Mouse (Mus musculus): ENCODE measurements at regions not wholly inside any gene's neighbourhood (a gene's known extent, or its start where the extent isn't known, plus 50 kb on each side); places are given as distances from the start of the nearest gene placed in this dataset.

DNA sequence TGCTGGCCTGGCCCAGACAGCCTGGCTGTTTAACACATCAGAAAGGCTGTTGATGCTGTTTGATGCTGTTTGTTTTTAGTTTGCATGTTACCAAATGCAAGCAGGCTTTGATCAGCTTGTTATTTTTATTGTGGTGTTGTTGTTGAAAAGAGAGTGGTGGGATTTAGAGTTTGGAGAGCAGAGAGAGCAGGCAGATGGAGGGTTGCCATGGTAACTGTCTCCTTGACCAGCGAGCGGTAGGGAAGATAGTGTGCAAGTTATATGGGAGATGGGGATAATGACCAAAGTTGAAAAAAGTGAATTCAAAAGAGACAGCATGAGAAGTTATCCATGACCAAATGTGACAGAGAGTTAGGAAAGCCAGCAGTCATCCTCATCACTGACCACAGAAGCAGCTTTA lies 83.3 kb downstream of the Cmc2 start:
- DNase-seq (ENCODE audit: low spot score) = no peak

DNA sequence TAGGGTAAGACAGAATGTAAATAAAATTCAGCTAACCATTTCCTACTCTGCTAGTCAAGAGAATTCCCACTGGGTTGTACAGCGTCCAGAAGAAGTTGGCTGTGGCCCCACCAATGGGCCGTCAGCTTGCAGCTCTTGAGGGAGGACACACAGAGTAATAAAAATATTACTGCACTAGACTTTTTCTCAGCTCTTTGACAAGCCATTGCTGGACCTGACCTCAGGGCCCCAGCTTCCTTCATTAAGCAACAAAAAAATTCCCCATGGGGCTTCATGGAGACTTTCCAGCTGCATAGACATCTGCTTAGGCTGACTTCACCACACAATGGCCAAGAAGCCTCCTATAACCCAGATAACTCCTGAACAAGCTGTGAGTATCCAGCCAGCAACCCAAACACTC lies 89.1 kb downstream of the Cmc2 start:
- peak; percentile 36 for DNase-seq (ENCODE audit: low spot score)

DNA sequence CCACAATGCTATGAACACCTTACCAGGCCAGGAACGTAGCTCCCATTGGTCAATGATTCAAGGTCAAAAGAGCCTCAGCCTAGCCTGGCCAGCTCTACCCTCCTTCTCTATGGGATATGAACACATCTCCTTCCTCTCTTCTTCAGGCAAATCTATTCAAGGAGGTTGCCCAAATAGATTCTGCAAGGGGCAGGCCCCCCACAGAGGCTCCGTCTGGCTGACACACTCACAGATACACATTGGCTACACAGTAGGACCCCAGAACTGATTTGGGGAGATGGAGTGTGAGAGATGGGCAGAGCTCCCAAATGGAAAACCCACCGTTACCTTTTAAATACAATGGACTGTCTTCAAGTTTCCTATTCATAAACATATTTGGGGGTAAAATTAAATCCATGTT lies 91.6 kb downstream of the Cmc2 start:
- no peak for DNase-seq (ENCODE audit: low spot score)

DNA sequence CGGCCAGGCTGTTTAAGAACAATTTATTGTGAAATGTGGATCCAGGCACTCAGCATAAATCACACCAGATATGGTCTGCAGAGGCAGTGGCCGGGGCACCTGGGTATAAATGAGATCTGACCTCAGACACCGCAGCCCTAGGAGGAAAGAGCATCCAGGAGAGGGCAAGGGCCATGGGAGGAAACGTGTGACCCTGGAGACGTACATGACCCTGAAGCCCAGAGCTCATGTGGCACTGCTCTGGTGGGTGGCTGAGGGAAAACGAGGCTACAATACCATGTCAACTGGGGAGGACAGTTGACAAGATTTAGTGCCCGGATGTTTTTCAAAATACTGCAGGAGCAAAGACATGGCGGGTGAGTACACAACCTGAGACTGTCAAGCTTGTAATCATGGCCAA lies 93.0 kb downstream of the Cmc2 start:
- DNase-seq (ENCODE audit: low spot score) = no peak

DNA sequence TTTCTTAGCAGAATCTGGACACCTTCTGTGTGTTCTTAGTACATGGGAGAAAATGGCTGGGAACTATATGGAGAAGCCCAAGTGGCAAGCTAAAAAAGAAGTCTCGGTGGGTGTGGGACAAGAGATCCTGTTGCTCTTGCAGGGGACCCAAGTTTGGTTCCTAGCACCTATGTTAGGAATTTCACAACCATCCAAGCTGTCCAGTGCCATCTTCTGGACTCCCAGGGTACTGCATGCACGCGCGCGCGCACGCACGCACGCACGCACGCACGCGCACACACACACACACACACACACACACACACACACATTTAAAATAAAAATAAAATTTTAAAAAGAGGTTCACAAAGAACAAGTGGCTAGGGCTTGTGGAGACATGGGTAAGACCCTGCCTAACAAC lies 94.1 kb downstream of the Cmc2 start:
- no peak for DNase-seq (ENCODE audit: low spot score)

DNA sequence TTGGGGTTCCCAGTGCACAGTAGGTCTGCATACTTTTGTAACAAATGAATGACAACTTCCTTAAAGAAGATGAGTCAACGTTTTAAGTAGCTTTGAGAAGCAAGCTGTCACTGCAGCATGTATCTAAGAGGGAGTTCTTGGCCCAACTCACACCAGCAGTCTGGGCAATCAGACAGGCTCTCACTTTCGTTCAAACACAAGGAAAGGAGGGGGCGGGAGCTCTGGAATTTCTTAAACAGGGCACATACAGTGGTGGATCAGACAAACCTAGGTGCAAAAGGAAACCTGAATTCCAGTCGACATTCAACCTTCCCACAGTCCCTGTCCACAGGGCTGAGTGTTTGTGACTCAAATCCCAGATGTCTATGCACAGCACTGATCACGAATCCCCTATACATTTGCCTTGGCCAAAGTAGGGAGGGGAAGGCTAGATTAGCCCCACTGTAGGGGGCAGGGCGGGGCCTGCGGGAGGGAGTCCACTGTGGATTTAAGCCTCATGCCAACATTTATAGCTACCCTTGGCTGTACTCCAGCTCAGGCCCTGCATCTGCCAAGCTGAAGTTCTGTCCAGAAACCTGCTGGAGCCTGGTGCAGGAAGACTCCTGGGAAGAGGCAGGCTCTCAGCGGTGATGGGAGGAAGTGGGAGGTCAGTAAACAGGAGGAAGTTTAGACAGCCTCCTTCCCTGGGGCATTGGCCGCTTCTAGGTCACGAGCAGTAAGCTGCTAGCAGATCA lies 81.5 kb upstream of the Cdyl2 start:
- DNase-seq (ENCODE audit: low spot score) = peak; percentile 65

DNA sequence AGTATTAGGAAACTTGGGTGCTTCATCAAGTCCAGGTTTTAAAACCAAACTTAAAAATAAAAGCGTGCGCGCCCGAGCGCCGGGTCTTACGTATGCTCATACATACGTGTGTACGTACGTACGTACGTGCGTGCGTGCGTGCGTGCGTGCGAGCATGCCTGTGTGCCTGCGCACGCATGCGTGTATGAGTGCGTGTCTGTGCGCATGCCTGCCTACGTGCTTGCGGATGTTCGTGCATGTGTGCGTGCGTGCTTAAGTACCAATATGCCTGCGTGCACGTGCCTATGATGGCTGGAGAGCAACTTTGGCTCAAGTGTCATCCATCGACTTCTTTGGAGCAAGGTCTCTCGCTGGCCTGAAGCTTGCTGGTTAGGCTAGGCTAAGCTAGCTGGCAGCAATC lies 68.5 kb upstream of the Cdyl2 start:
- no peak for DNase-seq (ENCODE audit: low spot score)

DNA sequence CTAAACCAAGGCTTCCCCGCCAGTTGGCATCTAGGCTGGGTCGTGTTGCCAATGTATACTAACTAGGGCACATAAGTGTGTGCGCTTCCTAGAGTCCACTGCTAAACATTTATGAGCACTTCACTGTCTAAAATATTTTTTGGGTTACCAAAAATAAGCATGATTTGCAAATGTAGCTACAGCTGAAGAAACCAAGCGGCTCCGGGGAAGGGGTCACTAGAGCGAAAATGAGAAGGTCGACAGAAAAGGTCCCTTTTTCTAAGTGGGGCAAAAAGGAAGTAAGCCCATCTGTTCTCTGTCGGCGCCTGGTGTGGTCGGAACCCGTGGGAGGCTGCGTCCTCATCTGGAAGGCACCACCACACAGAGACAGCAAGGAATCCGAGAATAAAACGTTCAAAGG lies 67.8 kb upstream of the Cdyl2 start:
- no peak for DNase-seq (ENCODE audit: low spot score)

DNA sequence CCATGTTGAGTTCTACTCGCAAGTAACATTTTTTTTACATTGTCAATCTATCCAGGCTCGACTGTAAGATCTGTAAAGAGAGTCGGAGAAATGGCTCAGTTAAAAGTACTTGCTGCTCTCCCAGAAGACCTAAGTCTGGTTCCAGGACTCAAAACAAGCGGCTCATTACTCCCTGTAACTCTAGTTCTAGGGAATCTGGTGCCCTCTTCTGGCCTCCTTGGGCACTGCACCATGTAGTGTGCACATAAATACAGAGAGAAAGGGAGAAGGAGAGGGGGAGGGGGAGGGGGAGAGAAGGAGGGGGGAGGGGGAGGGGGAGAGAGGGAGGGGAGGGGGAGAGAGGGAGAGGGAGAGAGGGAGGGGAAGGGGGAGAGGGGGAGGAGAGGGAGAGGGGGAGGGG lies 66.2 kb upstream of the Cdyl2 start:
- no peak for DNase-seq (ENCODE audit: low spot score)

DNA sequence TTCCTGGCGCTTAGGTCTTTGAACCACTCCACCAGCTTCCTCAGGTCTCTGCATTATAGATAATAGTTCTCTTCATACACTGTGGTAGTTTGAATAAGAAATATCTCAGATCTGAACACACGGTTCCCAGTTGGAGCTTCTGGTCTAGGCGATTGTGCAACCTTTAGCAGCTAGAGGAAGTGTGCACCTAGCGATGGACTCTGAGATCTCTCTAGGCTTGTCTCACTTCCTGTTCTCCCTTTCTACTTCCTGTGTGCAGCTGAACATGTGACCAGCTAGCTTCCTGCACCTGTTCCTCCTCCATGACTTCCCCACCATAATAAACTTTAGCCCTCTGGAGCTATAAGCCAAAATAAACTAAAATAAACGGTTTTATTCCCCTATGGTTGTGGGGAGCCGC lies 62.9 kb upstream of the Cdyl2 start:
- no peak for DNase-seq (ENCODE audit: low spot score)

DNA sequence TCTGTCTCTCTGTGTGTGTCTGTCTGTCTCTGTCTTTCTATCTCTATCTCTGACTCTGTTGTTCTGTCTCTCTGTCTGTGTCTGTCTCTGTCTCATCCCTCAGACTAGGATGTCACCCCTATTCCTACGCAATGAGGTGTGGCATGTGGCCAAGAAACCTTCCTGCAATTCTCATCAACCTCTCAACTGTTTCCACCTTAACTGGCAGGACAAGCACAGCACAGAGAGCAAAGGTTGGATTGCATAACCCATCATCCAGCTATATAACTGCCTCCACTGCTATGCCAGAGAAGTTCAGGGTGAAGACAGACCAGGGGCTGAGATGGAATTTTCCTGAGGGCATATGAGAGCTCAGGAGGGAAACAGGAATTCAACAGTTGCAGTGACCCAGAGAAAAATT lies 60.3 kb upstream of the Cdyl2 start:
- no peak for DNase-seq (ENCODE audit: low spot score)

DNA sequence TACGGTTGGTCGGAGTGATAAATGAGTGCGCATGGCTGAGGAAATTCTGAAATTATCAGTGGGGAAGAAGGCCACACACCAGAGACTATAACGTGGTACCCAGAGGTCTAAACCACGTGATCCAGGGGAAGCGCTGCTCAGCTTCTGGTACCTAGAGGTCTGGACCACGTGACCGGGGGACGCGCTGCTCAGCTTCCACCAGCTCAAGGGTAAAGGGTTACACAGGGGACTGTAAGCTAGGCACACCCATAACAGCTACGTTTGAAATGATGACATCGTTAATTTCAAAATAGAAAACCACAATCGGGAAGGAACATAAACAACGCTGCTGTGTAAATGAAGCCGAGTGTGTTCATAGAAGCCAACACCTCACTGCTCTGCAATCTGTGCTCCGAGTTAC lies 57.5 kb upstream of the Cdyl2 start:
- no peak for DNase-seq (ENCODE audit: low spot score)
